Mouse (Mus musculus): Measurements from ENCODE around the gene Bcl2l13. TPM values are rescaled to one million over a fixed set of nuclear protein-coding genes. Genes with fewer than 3 reads are reported as not detected.
"Not testable (repeated sequence)": the region's sequence is repeated elsewhere in the genome, so short reads cannot be mapped to it uniquely, and the experiment has no call there.

Bcl2l13 gene
- 11.3 and 17.5 TPM in 2 replicates for polyA plus RNA-seq (2012; rRNA removed)

DNA sequence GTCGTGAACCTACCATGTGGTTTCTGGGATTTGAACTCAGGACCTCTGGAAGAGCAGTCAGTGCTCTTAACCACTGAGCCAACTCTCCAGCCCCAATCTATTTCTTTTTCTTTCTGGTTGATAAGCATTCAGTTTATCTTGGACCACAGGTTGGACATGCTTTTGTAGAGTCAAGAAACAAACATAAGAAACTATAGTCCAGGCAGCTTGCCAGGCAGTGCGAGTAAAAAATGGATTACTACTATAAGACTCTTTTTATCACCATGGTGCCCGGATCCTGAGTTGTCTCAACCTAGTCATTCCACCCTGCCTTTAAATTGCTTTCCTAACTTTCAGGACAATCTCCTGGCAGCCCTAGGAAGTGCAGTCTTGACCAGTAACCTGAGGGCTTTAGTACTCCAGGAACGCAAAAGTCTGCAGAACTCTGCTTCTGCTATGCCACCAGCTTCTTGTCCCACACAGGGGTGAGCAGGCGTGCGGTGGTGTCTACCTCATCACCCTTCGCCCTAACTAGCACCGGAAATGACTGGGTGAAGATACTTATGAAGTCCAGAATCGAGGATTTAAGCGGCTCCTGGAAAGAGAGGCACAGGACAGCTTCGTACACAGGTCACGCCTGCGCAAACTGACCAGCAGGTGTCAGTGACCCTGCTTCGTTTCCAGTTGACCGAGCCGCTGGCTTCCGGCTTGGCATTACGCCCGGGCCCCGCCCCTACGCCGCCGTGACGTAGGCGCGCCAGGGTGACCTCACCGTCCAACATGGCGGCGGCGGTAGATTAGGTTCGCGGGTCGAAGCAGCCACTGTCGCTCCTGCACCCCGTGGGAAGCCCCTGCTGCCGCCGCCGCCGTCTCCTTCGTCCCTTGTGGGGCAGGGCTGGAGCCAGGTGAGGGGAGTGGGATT is at the start of gene Bcl2l13:
Gene Bcl2l13 (plus strand): TSS at position 739 of the 901 bp plus-strand sequence.
- peak; percentile 67 for DNase-seq (ENCODE audit: low read depth, low spot score)
- 2% methylated on average over 40 of the region's 40 CpGs for WGBS

DNA sequence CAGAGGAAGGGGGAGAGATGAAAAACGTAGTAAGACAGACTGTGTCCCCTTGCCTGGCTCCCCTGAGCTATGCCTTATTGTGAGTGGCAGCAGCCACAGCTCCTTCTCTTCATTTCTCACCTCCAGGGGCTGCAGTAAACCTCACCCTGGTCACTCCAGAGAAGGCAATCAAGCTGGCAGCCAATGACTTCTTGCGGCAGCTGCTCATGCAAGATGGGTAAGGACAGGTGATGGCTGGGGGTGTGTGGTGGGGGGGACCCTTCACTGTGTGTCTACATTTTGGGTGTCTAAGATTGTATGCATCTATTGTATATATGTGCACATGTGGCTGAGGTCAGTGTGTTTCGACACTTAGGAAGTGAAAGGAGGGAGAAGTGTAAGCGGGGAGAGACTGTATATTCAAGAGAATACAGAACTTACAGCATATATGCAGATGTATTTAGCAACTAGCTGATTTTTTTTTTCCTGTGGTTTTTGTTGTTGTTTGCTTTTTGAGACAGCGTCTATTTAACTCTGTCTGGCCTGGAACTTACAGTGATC is 47.9 kb upstream of the Bcl2l13 start:
- WGBS = 68% methylated on average over 5 of the region's 5 CpGs

DNA sequence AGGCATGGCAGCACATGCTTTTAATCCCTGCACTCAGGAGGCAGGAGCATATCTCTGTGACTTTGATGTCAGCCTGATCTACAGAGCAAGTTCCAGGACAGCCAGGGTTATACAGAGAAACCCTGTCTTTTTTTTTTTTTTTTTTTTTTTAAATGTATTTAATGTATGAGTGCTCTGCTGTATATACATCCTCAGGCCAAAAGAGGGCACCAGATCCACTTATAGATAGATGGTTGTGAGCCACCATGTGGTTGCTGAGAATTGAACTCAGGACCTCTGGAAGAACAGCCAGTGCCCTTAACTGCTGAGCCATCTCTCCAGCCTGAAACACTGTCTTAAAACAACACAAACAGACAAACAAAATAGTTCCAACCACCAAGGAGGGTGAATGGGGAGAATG is 47.1 kb upstream of the Bcl2l13 start:
- no peak for DNase-seq (ENCODE audit: low read depth, low spot score)

More for the DNA sequence above, 47.9 kb upstream of the Bcl2l13 start:
- no peak for DNase-seq (ENCODE audit: low read depth, low spot score)

DNA sequence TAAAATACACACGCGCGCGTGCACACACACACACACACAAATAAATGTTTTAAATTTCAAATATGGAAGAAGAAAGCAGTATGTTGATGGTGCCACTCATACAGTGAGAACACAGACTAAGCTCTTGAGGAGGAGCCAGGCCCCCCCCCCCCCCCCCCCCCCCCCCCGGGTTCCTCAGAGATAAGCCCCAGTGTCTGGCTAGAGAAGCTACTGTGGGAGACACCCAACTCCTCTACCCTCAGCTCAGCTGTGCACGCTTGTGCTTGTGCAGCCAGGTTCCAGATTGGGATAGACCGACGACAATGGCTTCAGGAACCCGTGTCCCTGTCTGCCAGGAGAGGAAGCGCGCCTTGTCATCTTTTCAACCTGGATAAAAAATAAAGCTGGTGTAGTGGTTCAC is 45.9 kb upstream of the Bcl2l13 start:
- WGBS = 86% methylated on average over 11 of the region's 11 CpGs
- no peak for DNase-seq (ENCODE audit: low read depth, low spot score)

DNA sequence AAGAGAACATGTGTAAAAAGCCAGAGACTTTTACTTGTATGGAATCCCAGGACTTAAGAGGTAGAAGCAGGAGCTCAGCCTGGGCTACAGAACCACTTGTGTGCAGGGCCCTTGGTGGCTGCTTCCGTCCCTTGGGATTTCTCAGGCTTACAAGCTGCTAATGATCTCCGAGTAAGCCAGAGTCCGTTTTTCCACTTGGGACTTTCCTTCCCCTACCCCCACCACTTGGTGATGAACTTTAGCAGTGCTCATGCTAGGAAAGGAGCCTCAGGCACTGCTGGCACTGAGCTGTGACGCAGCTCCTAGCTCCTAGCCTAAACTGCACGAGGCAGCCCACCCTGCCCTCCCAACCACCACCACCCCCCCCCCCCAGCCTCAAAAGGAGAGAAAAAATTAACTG is 45.3 kb upstream of the Bcl2l13 start:
- WGBS = 68% methylated on average over 5 of the region's 5 CpGs
- DNase-seq (ENCODE audit: low read depth, low spot score) = no peak

DNA sequence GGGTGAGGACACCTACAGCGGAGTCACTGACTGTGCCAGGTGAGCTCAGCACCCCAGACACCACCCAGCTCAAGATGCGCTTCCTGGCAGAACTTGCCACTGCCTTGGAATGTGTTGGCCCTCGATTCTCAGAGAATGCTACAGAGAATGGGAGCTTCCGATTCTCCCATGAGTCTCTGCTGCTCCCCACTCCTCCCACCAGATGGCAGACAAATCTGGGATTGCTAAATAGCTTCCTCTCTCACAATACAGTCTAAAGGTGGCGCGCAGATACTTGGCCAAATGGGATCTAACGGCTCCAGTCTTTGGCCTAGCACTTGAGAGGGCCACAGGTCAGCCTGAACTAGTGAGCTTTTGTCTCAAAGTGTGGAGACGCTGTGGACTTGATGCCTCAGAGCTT is 43.1 kb upstream of the Bcl2l13 start:
- WGBS = 83% methylated on average over 8 of the region's 8 CpGs
- DNase-seq (ENCODE audit: low read depth, low spot score) = no peak

DNA sequence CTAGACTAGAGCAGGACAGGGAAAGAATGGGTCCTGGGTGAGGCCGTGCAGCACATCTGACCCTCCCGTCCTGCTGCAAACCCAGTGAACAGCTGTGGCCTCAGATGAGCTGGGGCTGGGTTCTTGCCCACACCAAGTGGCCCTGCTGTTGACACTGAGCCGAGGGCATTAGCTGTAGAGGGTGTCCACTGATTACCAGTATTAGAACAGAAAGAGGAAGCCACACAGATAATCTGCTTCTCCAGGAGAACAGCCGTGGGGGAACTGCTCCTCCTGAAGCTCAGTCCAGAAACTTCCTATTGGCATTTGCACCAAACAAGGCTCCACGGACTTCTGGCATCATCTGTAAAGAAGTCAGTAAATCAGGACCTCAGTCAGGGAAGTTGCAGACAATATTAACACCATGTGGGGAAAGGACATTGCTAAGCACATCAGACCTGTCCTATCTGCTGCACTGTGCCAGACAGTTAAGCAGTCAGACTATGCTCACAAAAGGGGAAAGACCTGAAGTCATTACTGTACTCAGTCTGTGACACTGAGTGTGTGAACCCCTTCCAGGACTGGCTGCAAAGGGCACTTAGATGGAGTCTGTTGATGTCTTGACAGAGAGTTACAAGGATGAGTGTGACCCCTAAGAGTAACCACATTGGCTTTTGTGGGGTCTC is 40.5 kb upstream of the Bcl2l13 start:
- WGBS = 76% methylated on average over 5 of the region's 5 CpGs
- no peak for DNase-seq (ENCODE audit: low read depth, low spot score)

DNA sequence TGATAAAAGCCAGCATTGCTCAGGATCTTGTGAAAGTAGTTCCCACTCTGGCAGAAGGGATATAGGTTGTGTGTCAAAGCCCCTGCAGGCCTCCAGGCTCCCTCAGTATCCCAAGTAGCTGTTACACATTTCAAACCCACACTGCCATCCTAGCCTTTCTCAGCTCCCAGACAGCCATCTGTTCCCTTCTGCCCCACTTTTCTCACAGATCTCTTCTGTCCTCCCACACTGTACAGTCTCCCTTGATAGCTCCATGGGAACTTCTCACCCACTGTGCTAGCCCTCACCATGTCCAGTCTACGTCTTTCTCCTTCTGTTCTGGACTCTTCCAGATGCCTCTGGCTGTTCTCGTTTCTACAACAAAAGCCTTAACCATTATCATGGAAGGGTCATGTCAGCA is 39.9 kb upstream of the Bcl2l13 start:
- no peak for DNase-seq (ENCODE audit: low read depth, low spot score)
- 96% methylated on average over 2 of the region's 2 CpGs for WGBS

DNA sequence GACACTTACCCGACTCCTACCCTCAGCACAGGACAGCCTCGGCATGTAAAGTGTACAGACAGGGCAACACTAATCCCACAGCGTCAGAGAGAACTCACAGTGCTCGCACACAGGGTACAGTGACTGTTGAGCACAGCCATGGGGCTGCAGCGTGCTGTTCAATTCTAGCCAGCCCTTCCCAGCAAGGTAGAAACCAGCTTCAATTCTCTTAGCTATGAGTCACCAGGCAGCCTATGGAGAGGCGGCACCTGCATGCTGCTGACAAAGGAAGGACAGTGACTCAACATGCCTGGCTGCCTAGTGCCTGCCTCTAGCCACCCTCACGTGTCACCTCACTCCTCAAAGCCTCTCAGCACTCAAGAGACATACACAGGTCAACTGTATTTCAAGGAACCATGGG is 38.0 kb upstream of the Bcl2l13 start:
- no peak for DNase-seq (ENCODE audit: low read depth, low spot score)
- 86% methylated on average over 7 of the region's 7 CpGs for WGBS

DNA sequence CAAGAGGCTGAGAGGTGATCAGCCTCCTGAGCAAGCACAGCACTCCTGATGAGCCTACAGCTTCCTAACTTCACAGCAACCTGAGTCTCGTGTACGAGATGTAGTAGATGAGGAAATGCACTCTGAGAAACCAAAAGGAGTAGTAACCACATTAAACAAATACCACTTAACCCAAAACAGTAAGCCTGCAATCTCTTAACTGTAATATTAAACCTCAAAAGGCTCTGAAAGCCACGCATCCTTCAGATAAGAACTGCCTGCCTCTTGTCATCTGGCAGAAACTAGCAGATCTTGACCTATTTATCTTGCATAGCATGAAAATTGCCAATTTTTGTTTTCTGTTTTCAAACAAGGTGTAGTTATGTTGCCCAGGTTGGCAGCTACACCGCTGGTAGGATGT is 37.1 kb upstream of the Bcl2l13 start:
- DNase-seq (ENCODE audit: low read depth, low spot score) = no peak
- 84% methylated on average over 4 of the region's 4 CpGs for WGBS

DNA sequence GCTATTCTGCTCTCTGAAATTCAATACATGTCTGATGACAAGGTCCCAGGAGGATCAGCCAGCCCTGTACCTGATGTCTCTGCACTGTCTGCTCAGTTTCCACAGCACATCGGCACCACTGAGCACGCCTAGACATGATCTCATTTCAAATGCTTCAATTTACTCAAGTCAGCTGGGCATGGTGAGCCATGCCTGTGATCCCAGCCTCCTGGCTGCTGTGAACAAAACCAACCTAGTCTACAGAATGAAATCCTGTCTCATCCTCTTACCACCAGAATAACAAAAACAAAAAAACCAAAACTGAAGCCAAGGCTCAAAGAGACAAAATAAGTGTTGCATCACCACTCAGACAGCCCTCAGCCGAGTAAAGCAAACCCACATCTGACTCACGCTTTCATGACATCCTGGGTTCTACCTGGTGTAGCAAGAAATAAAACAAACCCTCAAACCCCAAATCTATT is 36.4 kb upstream of the Bcl2l13 start:
- 85% methylated on average over 4 of the region's 4 CpGs for WGBS
- DNase-seq (ENCODE audit: low read depth, low spot score) = no peak

DNA sequence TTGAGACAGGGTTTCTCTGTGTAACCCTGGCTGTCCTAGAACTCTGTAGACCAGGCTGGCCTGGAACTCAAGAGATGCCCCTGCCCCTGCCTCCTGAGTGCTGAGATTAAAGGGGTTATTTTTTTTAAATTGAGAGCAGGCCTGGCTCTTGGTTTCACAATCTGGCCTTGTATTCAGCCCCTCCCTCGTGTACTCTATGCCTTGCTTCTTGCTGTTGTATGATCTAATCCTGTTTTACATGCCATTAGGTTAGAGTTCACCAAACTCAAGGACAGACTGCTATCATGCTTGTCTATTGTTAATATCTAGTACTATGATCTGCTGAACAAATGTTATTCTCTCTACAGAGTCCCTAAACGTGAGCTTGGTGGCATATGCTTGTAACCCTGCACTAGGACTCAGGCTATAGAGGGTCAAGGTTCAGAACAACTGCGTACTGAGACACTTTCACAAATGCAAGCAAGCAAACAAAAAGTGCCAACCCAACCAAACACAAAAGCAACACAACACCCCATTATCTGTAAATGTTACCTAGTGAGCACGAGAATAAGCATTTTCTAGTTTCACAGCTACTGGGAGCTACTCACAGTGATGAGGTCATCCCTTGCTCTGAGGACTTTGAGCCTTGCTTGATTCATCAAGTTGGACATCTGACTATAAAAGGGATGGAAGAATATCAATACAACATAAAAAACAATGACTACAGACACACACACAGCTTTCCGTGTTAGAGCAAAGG is 28.8 kb upstream of the Bcl2l13 start:
- 55% methylated on average over 5 of the region's 5 CpGs for WGBS
- peak; percentile 28 for DNase-seq (ENCODE audit: low read depth, low spot score)

DNA sequence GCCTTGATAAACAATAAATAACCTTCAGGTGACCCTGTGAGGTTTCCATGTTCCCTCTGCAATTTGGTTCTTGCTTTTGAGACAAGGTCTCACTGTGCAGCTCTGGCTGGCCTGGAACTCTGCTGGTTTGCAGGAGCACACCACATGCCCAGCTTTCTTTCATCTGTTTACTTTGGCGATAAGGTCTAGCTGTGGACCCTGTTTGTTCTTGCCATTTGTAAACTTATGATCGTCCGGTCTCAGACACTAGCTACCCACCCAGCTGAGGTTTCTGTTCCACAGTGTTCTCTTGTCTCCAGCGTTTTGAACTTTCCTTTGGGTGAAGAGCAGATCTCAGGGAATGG is 28.3 kb upstream of the Bcl2l13 start:
- DNase-seq (ENCODE audit: low read depth, low spot score) = no peak

DNA sequence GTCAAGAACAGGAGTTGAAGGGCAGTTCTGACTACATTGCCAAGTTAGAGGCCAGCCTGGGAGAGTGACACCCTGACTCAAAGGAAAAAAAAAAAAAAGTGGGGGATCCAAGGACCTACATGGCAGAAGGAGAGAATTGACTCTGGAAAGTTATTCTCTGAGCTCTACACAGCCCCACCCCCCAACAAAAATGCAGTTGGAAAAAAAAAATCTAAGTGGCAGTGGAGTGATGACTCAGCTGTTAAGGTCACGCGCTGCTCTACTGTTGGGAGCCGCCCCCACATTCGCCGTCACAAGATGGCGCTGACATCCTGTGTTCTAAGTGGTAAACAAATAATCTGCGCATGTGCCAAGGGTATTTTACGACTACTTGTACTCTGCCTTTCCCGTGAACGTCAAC is 24.0 kb upstream of the Bcl2l13 start:
- WGBS = over 99% methylated on average over 10 of the region's 10 CpGs
- DNase-seq (ENCODE audit: low read depth, low spot score) = not testable (repeated sequence)

More for the DNA sequence above, 28.3 kb upstream of the Bcl2l13 start:
- 72% methylated on average over 4 of the region's 4 CpGs for WGBS

DNA sequence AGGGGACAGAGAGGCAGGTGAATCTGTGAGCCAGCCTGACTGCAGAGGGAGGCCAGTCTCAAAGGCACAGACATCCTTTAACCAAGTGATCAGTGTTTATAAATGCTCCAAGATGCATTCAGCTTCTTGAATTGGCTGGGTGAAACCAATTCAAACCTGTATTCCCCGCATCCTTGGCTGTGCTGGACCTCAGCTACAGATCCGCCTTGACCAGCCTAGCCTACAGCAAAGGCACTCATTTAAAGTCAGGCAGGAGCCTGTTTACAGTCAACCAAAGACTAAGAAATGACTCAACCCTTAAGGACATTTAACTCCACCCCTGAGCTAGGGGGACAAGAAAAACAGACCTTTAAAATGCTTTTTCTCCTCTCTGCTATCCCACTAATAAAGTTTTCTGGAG is 16.7 kb upstream of the Bcl2l13 start:
- no peak for DNase-seq (ENCODE audit: low read depth, low spot score)
- WGBS = 91% methylated on average over 2 of the region's 2 CpGs

DNA sequence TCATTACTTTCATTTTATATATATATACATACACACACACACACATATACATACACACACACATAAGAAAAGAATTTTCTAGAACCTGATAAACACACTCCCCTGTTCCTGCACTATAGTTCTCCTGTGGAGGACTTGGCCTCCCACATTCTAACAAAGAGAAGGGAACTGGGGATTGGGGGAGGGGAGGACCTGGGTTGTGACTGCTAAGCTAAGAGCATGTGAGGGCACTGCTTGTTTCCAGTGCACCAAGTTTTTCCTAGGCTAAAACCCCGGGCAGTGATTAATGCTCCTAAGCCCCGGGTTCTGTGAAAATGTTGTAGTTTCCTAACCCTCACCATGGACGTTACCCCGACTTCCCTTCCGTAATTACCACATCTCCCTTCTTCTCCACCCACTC is 15.9 kb upstream of the Bcl2l13 start:
- WGBS = 79% methylated on average over 5 of the region's 5 CpGs

DNA sequence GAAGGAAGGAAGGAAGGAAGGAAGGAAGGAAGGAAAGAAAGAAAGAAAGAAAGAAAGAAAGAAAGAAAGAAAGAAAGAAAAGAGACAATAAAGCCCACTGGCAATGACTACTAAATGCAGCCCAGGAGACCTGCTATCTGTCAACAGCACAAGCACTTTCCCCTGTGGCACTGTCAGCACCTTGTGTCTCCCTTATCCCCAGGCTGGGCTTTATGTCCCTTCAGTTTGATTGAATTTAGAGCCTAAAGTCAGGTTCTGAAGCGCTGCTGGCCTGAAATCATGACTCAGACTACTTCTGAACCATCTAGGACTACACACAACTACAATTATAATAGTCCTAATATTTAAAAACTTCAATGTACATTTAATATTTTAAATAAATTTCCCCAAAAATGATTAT is 15.1 kb upstream of the Bcl2l13 start:
- no peak for DNase-seq (ENCODE audit: low read depth, low spot score)
- 87% methylated on average over 1 of the region's 1 CpGs for WGBS

More for the DNA sequence above, 15.9 kb upstream of the Bcl2l13 start:
- no peak for DNase-seq (ENCODE audit: low read depth, low spot score)

DNA sequence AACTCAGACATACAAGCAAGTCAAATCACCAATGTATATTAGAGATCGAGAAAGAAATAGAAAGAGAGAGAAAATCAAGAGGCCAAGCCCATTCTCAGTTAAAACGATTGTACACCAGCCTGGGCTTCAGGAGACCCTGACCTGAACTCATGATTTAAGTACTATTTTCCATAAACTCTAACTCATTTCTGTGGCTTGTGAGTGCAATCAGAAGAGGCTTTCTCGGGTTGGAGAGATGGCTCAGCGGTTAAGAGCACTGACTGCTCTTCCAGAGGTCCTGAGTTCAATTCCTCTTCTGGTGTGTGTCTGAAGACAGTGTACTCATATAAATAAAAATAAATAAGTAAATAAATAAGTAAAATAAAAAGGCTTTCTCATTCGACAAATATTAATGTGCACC is 14.3 kb upstream of the Bcl2l13 start:
- 31% methylated on average over 5 of the region's 5 CpGs for WGBS
- no peak for DNase-seq (ENCODE audit: low read depth, low spot score)

DNA sequence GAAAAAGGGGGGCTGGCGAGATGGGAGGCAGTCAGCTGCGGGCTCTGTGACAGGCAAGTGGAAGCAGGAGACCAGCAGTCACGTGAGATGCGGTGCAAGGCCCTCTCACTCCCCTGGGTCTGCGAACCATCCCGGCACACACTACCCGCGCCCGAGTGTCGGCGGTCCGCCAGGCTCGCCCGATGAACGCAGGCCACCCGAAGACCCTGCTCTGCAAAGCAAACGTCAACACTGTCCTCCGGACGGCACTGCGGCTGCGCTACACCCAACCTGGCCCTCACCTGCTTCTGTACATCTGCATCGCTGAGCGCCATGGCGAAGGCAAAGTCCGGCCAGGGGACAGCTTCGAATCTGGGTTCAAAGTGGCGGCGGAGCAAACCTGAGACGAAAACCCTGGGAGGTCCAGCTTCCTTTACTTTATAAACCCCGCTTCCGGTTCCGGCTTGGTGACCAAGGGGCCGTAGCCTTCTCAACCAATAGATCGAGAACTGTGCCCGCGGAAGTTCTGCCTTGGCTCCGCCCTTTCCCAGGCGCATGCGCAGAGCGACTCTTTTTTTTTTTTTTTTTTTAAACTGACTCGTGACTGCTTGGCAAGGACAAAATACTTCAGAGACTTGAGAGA is 13.6 kb upstream of the Bcl2l13 start, which contains the start of gene Atp6v1e1:
Gene Atp6v1e1 (minus strand): TSS at position 487 of the 622 bp plus-strand sequence.
- DNase-seq (ENCODE audit: low read depth, low spot score) = peak; percentile 94
- WGBS = under 1% methylated on average over 41 of the region's 41 CpGs

Measured in large intestine, adult 2 months (tissue).